Mouse (Mus musculus) hindbrain, embryonic 10.5 days (tissue): ENCODE measurements around the gene Arrdc5. TPM values are rescaled to one million over a fixed set of nuclear protein-coding genes. Genes with fewer than 3 reads are reported as not detected.
"Not testable (repeated sequence)": the region's sequence is repeated elsewhere in the genome, so short reads cannot be mapped to it uniquely, and the experiment has no call there.

Experiments used
- DNase-seq: peaks from one replicate; pipeline ENCODE4 v3.0.0-alpha.2; 2017; ENCODE audit warnings: low spot score
- H3K27ac ChIP-seq: fragments of 300-500 bp; sonication (generic); 2 replicates; pipeline ENCODE4 v1.5.1; 2016; ENCODE audit warnings: mild to moderate bottlenecking, moderate library complexity
- H3K27me3 ChIP-seq: fragments of 300-500 bp; sonication (generic); 2 replicates; pipeline ENCODE4 v1.6.1; 2016; ENCODE audit warnings: mild to moderate bottlenecking; ENCODE audit not compliant: poor library complexity, insufficient read depth, severe bottlenecking
- H3K36me3 ChIP-seq: fragments of 300-500 bp; sonication (generic); 2 replicates; pipeline ENCODE4 v1.6.1; 2016; ENCODE audit warnings: mild to moderate bottlenecking, moderate library complexity
- H3K4me1 ChIP-seq: fragments of 300-500 bp; sonication (generic); replicated peaks from 2 replicates; pipeline ENCODE4 v1.6.1; 2016; ENCODE audit warnings: mild to moderate bottlenecking
- H3K4me3 ChIP-seq: fragments of 300-500 bp; sonication (generic); 2 replicates; pipeline ENCODE4 v1.5.1; 2016; ENCODE audit warnings: mild to moderate bottlenecking, moderate library complexity
- H3K9me3 ChIP-seq: fragments of 300-500 bp; sonication (generic); 2 replicates; pipeline ENCODE4 v1.6.1; 2016; ENCODE audit warnings: mild to moderate bottlenecking, moderate library complexity
- WGBS: fragments of 180-500 bp; shearing (Covaris S2); methylation state at CpG from one replicate; pipeline ENCODE4 v1.1.7; 2016; 5-methylcytosine and 5-hydroxymethylcytosine counted together
- polyA plus RNA-seq: library from polyadenylated mRNA; unstranded; fragments of >200 nt; fragmentation: Nextera tagmentation; extraction: Ambion mirVana; gene quantifications from 2 replicates; pipeline ENCODE4 v1.2.1, GENCODE M21; 2016

Gene Arrdc5
- polyA plus RNA-seq, 1 experiment from 2014 or later, result not detected

DNA sequence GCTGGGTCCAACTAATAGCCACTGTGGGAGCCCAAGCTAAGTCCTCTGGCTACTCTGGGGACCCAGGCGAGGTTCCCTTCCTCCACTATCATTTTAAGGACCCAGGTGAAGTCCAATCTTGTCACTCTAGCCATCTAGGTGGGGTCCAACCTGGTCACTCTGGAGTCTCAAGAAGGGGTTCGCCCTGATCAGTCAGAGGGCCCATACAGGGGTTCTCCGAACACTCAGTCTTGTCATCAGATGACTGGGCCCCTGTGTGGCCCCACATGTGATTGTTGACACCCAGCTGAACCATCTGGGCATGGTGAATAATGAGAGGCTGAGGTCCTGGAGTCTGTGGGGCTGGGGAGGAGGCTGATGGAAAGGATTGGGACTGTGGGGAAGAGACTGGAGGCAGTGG, 30.3 kb downstream of the Arrdc5 start:
- H3K4me3 ChIP-seq, result peak overlapping the region; percentile 52
- no peaks in the 10 kb centered on the region for H3K9me3 ChIP-seq
- 72% methylated on average over 3 of the region's 3 CpGs for WGBS
- peak overlapping the region; percentile 88 for H3K27ac ChIP-seq
- H3K36me3 ChIP-seq, result peaks cover 29% of the 10 kb centered on the region
- peaks cover 7% of the 10 kb centered on the region for H3K4me1 ChIP-seq
- DNase-seq, result no peak
- no peaks in the 10 kb centered on the region for H3K27me3 ChIP-seq

DNA sequence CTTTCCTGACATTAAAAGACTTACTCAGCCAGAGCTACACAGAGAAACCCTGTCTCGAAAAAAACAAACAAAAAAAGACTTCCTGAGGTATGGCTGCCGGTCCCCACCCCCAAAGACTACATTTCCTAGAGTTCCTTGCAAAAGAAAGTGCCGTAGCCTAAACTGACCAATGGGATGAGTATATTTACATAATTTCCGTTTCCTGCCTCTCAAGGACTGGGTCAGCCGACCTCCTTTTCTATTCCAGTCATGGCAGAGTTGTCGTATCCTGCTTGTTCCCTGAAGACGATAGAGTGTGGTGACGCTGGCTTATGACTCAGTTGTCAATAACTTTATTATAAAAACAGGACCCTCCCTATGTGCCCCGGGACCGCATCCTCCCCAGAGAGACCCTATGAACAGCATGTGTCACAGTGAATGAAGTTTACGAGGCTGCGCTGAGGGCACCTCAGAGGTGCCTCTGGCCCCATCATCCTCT, 30.9 kb downstream of the Arrdc5 start:
- peak overlapping the region; percentile 88 for H3K27ac ChIP-seq
- WGBS, result 25% methylated on average over 12 of the region's 12 CpGs
- DNase-seq, result peak; percentile 58
- peaks cover 31% of the 10 kb centered on the region for H3K36me3 ChIP-seq
- H3K9me3 ChIP-seq, result no peaks in the 10 kb centered on the region
- H3K27me3 ChIP-seq, result no peaks in the 10 kb centered on the region
- H3K4me3 ChIP-seq, result peak overlapping the region; percentile 52
- H3K4me1 ChIP-seq, result peaks cover 7% of the 10 kb centered on the region

DNA sequence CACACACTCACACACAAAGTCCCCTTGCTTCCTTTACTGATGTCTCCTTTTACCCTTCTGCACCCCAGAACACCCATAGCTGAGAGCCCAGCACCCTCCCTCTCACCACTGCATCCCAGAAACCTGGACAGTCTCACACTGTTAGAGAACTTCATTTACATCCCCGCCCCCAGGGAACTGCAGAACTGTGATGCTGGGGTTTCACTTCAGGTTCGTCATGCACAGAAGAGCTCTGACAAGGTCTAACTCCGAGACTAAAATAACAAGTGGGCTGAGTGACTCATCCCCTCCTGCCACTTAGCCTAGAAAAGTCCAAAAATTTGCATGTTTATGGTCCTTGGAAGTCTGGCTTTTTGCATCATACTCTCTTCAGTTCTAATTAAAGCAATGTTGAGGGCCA, 33.8 kb downstream of the Arrdc5 start:
- H3K36me3 ChIP-seq, result peaks cover 43% of the 10 kb centered on the region

DNA sequence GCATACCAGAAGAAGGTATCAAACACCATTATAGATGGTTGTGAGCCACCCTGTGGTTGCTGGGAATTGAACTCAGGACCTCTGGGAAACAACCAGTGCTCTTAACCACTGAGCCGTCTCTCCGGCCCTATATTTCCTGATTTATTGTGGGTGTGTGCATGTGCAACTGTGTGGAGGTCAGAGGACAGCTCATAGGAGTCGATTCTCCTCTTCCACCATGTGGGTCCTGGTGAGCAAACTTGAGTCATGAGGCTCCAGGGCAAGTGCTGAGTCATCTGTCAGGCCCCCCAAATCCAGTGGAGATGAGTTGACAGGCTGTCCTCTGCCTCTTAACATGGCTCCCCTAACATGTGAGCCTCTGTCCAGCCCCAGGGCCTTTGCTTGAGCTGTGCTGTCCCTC, 34.2 kb downstream of the Arrdc5 start:
- Histone ChIP-seq H3K27ac (no peak overlapping the region), H3K36me3 (peaks cover 43% of the 10 kb centered on the region), H3K9me3 (no peaks in the 10 kb centered on the region), H3K4me3 (no peak overlapping the region), H3K27me3 (no peaks in the 10 kb centered on the region), H3K4me1 (peaks cover 10% of the 10 kb centered on the region)
- 87% methylated on average over 3 of the region's 3 CpGs for WGBS
- no peak for DNase-seq

More for the DNA sequence above, 33.8 kb downstream of the Arrdc5 start:
- WGBS, result 64% methylated on average over 3 of the region's 3 CpGs
- DNase-seq, result no peak
- Histone ChIP-seq H3K27ac (no peak overlapping the region), H3K27me3 (no peaks in the 10 kb centered on the region), H3K4me1 (peaks cover 10% of the 10 kb centered on the region), H3K4me3 (no peak overlapping the region), H3K9me3 (no peaks in the 10 kb centered on the region)

DNA sequence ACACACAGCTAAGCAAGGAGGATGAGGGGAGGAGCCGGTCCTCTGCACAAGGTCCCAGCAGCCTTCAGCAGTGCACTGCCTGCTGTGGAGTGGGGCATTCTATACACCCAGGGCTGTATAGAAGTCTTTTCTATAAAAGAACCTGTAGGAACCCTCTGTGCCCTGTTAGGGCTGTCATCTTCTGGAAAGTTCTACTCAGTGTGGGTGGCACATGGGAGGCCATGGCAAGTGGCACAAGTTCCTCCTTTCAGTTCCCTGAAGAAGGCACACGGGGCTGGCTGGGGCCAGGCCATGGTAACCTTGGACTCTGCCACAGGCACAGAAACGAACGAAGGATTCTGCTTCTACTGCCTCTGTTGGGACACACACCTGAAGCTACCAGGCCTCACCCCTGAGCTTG, 35.1 kb downstream of the Arrdc5 start:
- no peak for DNase-seq
- H3K27me3 ChIP-seq, result no peaks in the 10 kb centered on the region
- WGBS, result 92% methylated on average over 4 of the region's 4 CpGs
- H3K4me1 ChIP-seq, result peaks cover 13% of the 10 kb centered on the region
- no peak overlapping the region for H3K4me3 ChIP-seq
- no peaks in the 10 kb centered on the region for H3K9me3 ChIP-seq
- no peak overlapping the region for H3K27ac ChIP-seq
- H3K36me3 ChIP-seq, result peaks cover 43% of the 10 kb centered on the region

DNA sequence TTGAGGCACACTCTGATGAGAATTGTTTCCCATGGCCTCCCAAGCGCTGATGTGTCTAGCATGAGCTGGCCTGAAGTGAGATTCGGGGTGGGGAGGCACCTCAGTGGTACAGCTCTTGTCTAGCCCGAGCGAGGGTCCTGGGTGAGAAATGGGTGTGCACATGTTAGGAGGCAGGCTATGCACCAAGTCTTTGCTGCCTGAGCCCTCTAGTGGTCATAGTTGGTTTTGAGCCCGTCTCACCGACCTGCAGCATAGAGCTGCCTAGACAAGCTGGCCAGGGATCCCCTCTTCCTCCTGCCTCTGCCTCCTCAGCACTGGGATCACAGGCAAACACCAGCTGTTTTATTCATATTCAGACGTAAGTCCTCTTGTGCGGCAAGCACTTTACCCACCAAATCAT, 36.1 kb downstream of the Arrdc5 start:
- H3K27me3 ChIP-seq, result no peaks in the 10 kb centered on the region
- peak; percentile 79 for DNase-seq
- peaks cover 15% of the 10 kb centered on the region for H3K4me1 ChIP-seq
- H3K36me3 ChIP-seq, result peaks cover 51% of the 10 kb centered on the region
- 22% methylated on average over 8 of the region's 8 CpGs for WGBS
- H3K4me3 ChIP-seq, result no peak overlapping the region
- no peak overlapping the region for H3K27ac ChIP-seq
- no peaks in the 10 kb centered on the region for H3K9me3 ChIP-seq

DNA sequence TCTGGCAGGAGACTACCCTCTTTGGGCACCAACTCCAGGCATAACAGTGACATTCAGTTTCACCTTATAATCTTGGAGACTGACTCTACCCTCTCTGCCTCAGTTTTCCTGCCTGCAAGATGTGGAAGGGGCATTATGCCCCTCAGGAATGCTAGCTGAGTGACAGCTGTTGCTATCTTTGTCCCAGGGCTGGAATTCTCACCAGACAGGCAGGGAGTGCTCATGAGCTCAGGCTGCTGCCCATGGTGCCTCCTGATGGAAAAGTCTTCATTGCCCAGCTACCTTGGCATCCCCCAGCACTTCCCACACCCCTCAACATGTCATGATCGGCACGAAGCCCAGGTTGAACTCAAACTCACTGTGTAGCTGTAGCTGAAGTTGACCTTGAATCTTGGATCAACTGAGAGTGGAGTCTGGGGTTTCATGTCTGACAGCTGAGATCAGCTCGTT, 37.4 kb downstream of the Arrdc5 start:
- H3K4me3 ChIP-seq, result no peak overlapping the region
- no peaks in the 10 kb centered on the region for H3K9me3 ChIP-seq
- no peak for DNase-seq
- peaks cover 29% of the 10 kb centered on the region for H3K4me1 ChIP-seq
- no peak overlapping the region for H3K27ac ChIP-seq
- no peaks in the 10 kb centered on the region for H3K27me3 ChIP-seq
- 88% methylated on average over 3 of the region's 3 CpGs for WGBS
- H3K36me3 ChIP-seq, result peaks cover 63% of the 10 kb centered on the region

DNA sequence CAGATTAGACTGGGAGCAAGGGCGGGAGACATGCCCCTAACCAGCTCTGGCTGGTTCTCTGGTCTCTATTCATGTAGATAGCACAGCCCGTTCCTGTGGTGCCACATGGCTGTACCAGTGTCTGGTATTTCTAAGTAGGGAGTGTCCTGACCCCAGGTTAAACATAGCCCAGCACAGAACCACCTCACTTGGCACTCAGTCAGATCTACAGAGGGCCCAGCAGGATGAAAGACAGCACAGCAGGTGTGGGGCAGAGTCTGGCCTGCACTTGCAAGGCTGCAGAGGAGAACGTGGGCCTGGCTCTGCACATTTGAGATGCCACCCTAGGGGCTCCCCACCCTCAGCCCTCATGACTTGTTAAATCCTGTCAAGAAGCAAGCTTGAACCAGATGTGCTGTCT, 38.9 kb downstream of the Arrdc5 start:
- DNase-seq, result no peak
- peaks cover 36% of the 10 kb centered on the region for H3K4me1 ChIP-seq
- no peaks in the 10 kb centered on the region for H3K27me3 ChIP-seq
- 79% methylated on average over 3 of the region's 3 CpGs for WGBS
- H3K36me3 ChIP-seq, result peaks cover 65% of the 10 kb centered on the region
- H3K4me3 ChIP-seq, result no peak overlapping the region
- no peak overlapping the region for H3K27ac ChIP-seq
- no peaks in the 10 kb centered on the region for H3K9me3 ChIP-seq

DNA sequence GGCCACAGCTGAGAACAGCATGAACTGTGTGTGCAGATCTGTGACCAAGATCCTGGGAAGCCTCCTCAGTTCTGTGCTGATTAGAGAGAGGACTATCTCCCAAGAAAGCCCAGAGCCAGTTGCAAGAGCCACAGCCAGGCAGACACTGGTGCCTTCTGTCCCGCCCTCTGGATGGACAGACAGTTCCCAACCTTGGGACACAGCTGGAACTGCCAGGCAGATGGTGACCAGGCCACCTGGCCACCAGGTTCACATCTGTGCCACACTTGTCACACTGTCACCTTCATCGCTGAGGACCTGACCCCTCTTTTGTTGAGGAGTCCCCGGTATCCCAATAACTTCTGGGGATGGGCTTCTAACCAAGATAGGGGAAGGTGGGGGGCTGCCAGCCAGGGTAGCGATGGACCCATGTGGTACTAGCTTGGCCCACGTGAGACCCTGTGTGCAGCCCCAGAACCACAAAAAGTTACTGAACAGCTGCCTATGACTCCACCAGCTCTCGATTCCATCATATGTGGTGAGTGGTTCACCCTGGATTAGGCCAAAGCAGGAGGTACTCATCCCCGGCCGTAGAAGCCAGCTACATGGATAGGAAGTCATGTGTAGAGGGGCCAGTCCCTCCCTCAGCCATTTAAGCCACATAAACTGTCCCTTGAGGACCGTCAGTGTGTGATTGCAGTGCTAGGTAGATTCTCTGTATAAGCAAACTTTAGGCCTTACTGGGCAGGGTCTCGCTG, 40.6 kb downstream of the Arrdc5 start:
- Histone ChIP-seq H3K4me1 (peaks cover 40% of the 10 kb centered on the region), H3K27ac (no peak overlapping the region), H3K4me3 (peak overlapping the region; percentile 9; the same call in 1 of the 2 replicates), H3K27me3 (no peaks in the 10 kb centered on the region), H3K9me3 (no peaks in the 10 kb centered on the region), H3K36me3 (peaks cover 55% of the 10 kb centered on the region)
- DNase-seq, result no peak
- WGBS, result 92% methylated on average over 10 of the region's 10 CpGs

DNA sequence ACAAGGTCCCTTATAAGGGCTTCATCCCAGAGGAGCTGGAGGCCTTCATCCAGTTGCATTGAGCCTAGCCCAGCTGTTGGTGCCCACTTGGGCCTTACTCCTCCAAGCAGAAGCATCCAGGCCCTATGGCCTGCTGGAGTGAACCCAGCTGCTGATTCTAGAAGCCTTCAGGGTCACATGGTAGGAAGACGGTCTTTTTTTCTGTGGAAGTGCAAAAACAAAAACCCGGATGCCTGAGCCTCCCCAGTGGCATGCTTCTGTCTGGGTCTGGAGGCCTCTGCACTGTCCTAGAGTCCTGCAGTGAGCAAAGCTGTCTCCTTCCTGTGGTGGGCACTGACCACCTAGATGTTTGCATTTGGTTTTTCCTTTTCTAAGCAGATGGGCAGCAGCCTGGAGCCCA, 41.3 kb downstream of the Arrdc5 start:
- not testable (repeated sequence) for H3K4me3 ChIP-seq

DNA sequence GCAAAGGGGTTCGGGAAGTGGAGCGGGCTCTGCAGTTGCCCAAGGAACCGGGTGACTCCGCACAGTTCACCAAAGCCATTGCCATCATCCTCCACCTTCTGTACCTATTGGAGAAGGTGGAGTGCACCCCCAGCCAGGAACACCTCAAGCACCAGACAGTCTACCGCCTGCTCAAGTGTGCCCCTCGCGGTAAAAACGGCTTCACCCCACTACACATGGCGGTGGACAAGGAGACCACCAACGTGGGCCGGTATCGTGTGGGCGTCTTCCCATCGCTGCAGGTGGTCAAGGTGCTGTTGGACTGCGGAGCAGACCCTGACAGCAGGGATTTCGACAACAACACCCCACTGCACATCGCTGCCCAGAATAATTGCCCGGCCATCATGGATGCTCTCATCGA, 41.8 kb downstream of the Arrdc5 start:
- peak overlapping the region; percentile 74; the same call in 1 of the 2 replicates for H3K4me3 ChIP-seq
- 96% methylated on average over 19 of the region's 19 CpGs for WGBS
- not testable (repeated sequence) for H3K27me3 ChIP-seq, H3K27ac ChIP-seq, H3K9me3 ChIP-seq, DNase-seq
- peaks cover 55% of the 10 kb centered on the region for H3K36me3 ChIP-seq
- H3K4me1 ChIP-seq, result peaks cover 40% of the 10 kb centered on the region

More for the DNA sequence above, 41.3 kb downstream of the Arrdc5 start:
- WGBS, result 81% methylated on average over 2 of the region's 2 CpGs
- H3K27me3 ChIP-seq, DNase-seq, H3K27ac ChIP-seq, H3K9me3 ChIP-seq: not testable (repeated sequence)
- Histone ChIP-seq H3K4me1 (peaks cover 40% of the 10 kb centered on the region), H3K36me3 (peaks cover 55% of the 10 kb centered on the region)

DNA sequence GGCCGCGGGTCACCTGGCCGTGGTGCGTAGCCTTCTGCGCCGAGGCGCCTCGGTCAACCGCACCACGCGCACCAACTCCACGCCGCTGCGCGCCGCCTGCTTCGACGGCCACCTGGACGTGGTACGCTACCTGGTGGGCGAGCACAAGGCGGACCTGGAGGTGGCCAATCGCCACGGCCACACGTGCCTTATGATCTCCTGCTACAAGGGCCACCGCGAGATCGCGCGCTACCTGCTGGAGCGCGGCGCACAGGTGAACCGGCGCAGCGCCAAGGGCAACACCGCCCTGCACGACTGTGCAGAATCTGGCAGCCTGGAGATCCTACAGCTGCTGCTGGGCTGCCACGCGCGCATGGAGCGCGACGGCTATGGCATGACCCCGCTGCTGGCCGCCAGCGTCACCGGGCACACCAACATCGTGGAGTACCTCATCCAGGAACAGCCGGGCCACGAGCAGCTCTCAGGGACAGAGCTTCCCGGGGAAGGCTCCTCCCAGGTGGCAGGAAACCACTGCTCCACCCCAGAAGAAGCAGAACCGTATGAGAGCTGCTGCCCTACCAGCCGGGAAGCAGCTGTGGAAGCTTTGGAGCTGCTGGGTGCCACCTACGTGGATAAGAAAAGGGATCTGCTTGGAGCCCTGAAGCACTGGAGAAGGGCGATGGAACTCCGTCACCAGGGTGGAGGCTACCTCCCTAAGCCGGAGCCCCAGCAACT, 42.7 kb downstream of the Arrdc5 start:
- Histone ChIP-seq H3K27ac (peak overlapping the region; percentile 86), H3K27me3 (no peaks in the 10 kb centered on the region), H3K36me3 (peaks cover 45% of the 10 kb centered on the region), H3K4me1 (peaks cover 40% of the 10 kb centered on the region), H3K9me3 (no peaks in the 10 kb centered on the region), H3K4me3 (peak overlapping the region; percentile 74)
- WGBS, result 11% methylated on average over 58 of the region's 58 CpGs
- no peak for DNase-seq

DNA sequence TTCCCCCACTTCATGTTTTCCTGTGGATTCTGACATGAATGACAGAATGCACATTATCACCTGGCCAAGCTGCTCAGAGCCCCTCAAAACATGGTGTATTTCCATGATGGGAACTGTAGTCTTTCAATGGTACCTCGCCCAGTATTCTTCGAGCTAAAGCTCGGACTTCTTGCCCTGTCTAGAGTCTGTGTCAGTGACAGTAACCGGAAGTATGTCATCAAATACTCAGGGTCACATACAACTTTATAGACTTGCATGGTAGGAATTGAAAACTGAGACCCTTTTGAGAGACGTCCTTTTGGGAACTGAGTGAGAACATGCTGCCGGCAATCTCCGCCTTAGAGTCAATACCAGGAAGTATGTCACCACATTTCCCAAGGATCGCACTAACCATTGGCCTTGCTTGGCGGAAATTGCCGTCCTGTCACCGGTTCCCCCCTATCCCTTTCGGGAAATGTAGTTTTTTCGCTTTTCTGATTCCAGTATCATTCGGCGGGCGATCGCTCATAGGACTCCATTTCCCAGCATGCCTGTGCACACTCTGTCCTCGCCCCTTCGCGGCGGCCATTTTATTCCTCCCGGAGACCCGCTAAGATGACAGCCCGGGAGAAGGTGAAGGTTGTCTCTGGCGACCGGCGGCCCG, 43.7 kb downstream of the Arrdc5 start, which contains the start of gene Fem1a:
Gene Fem1a, plus strand, starts transcription at position 572 of the 643 bp plus-strand sequence.
- Histone ChIP-seq H3K4me3 (peak within 1 kb of the TSS; percentile 74), H3K9me3 (no peaks in the 10 kb centered on the region), H3K27me3 (no peaks in the 10 kb centered on the region), H3K4me1 (peaks cover 39% of the 10 kb centered on the region), H3K36me3 (peaks cover 37% of the 10 kb centered on the region), H3K27ac (peak within 1 kb of the TSS; percentile 86)
- DNase-seq, result peak; percentile 94
- under 1% methylated on average over 28 of the region's 28 CpGs for WGBS
